Mouse (Mus musculus) E14TG2a.4 (cell line): ENCODE results near the gene Jph4.

Experiments used
- CTCF ChIP-seq: conservative IDR thresholded peaks from 2 replicates; pipeline ENCODE4 v1.5.1; 2014; ENCODE audit warnings: low read length
- NANOG ChIP-seq: IDR thresholded peaks from 2 replicates; pipeline ENCODE4 v1.6.1; 2014; ENCODE audit warnings: borderline replicate concordance, low read length, mixed read lengths

- TF ChIP-seq CTCF (peak; percentile 51), NANOG (no peak)
Measured at GRCm38 (mm10) chr14:55093927-55094326, 22.8 kb downstream of the Jph4 start.
